Mouse (Mus musculus): ENCODE measurements around the gene Klf3. TPM values are rescaled to one million over a fixed set of nuclear protein-coding genes. Genes with fewer than 3 reads are reported as not detected.
A peak's percentile ranks its signal among the peaks of the same experiment; 100 is the strongest.

The Klf3 gene
- polyA plus RNA-seq, 1 experiment: 112 TPM

GRCm38 (mm10) chr5:64807159-64807558 is 4.0 kb downstream of the Klf3 start:
- H3K4me3 ChIP-seq (ENCODE audit: low read depth, low read length): no peak overlapping the region
- no peak overlapping the region for H3K9ac ChIP-seq (ENCODE audit: low read depth, poor library complexity, severe bottlenecking)
- H3K4me1 ChIP-seq (ENCODE audit: control insufficient read depth, insufficient read depth, low read length): peaks cover 6% of the 10 kb centered on the region
- no peaks in the 10 kb centered on the region for H3K36me3 ChIP-seq (ENCODE audit: control insufficient read depth, insufficient read depth, low read length, poor library complexity, severe bottlenecking)
- TF ChIP-seq CTCF (IDR thresholded peaks at IDR 0.05; ENCODE audit: low read depth, low read length): no peak
- no peak for TF ChIP-seq EP300 (IDR thresholded peaks at IDR 0.05; ENCODE audit: insufficient read depth, low read depth, low read length)
- no peak for TF ChIP-seq POLR2A (IDR thresholded peaks at IDR 0.05; ENCODE audit: insufficient read depth, low read length)
- no peaks in the 10 kb centered on the region for H3K9me3 ChIP-seq (replicated peaks; ENCODE audit: control insufficient read depth, insufficient read depth, low read length, poor library complexity, severe bottlenecking)
- no peaks in the 10 kb centered on the region for H3K27me3 ChIP-seq (ENCODE audit: control insufficient read depth, insufficient read depth, low read length, poor library complexity, severe bottlenecking)
- H3K27ac ChIP-seq (ENCODE audit: insufficient read depth, low read length): no peak overlapping the region

- Histone ChIP-seq H3K4me3 (ENCODE audit: low read depth, low read length) (no peak overlapping the region), H3K36me3 (ENCODE audit: control insufficient read depth, insufficient read depth, low read length, poor library complexity, severe bottlenecking) (no peaks in the 10 kb centered on the region), H3K27ac (ENCODE audit: insufficient read depth, low read length) (no peak overlapping the region; the same call in 1 of the 2 replicates), H3K4me1 (ENCODE audit: control insufficient read depth, insufficient read depth, low read length) (peaks cover 6% of the 10 kb centered on the region), H3K9me3 (replicated peaks; ENCODE audit: control insufficient read depth, insufficient read depth, low read length, poor library complexity, severe bottlenecking) (no peaks in the 10 kb centered on the region), H3K9ac (ENCODE audit: low read depth, poor library complexity, severe bottlenecking) (peak overlapping the region; percentile 67), H3K27me3 (ENCODE audit: control insufficient read depth, insufficient read depth, low read length, poor library complexity, severe bottlenecking) (no peaks in the 10 kb centered on the region)
- TF ChIP-seq POLR2A (IDR thresholded peaks at IDR 0.05; ENCODE audit: insufficient read depth, low read length) (no peak), EP300 (IDR thresholded peaks at IDR 0.05; ENCODE audit: insufficient read depth, low read depth, low read length) (no peak), CTCF (IDR thresholded peaks at IDR 0.05; ENCODE audit: low read depth, low read length) (no peak)
Observed at GRCm38 (mm10) chr5:64807603-64808002, 4.4 kb downstream of the Klf3 start.

- Histone ChIP-seq H3K9me3 (replicated peaks; ENCODE audit: control insufficient read depth, insufficient read depth, low read length, poor library complexity, severe bottlenecking) (no peaks in the 10 kb centered on the region), H3K27me3 (ENCODE audit: control insufficient read depth, insufficient read depth, low read length, poor library complexity, severe bottlenecking) (no peaks in the 10 kb centered on the region), H3K4me3 (ENCODE audit: low read depth, low read length) (peak overlapping the region; percentile 55), H3K27ac (ENCODE audit: insufficient read depth, low read length) (peak overlapping the region; percentile 95), H3K36me3 (ENCODE audit: control insufficient read depth, insufficient read depth, low read length, poor library complexity, severe bottlenecking) (no peaks in the 10 kb centered on the region), H3K9ac (ENCODE audit: low read depth, poor library complexity, severe bottlenecking) (peak overlapping the region; percentile 67), H3K4me1 (ENCODE audit: control insufficient read depth, insufficient read depth, low read length) (peaks cover 6% of the 10 kb centered on the region)
- TF ChIP-seq EP300 (IDR thresholded peaks at IDR 0.05; ENCODE audit: insufficient read depth, low read depth, low read length) (no peak), POLR2A (IDR thresholded peaks at IDR 0.05; ENCODE audit: insufficient read depth, low read length) (no peak), CTCF (IDR thresholded peaks at IDR 0.05; ENCODE audit: low read depth, low read length) (no peak)
Observed at GRCm38 (mm10) chr5:64808106-64809010, 5.2 kb downstream of the Klf3 start.

GRCm38 (mm10) chr5:64809257-64809656 is 6.1 kb downstream of the Klf3 start:
- TF ChIP-seq EP300 (IDR thresholded peaks at IDR 0.05; ENCODE audit: insufficient read depth, low read depth, low read length) (peak; percentile 43; the same call in 1 of the 2 replicates), CTCF (IDR thresholded peaks at IDR 0.05; ENCODE audit: low read depth, low read length) (no peak), POLR2A (IDR thresholded peaks at IDR 0.05; ENCODE audit: insufficient read depth, low read length) (no peak)
- H3K9me3 ChIP-seq (replicated peaks; ENCODE audit: control insufficient read depth, insufficient read depth, low read length, poor library complexity, severe bottlenecking): no peaks in the 10 kb centered on the region
- peak overlapping the region; percentile 15 for H3K4me3 ChIP-seq (ENCODE audit: low read depth, low read length)
- peaks cover 6% of the 10 kb centered on the region for H3K4me1 ChIP-seq (ENCODE audit: control insufficient read depth, insufficient read depth, low read length)
- no peaks in the 10 kb centered on the region for H3K36me3 ChIP-seq (ENCODE audit: control insufficient read depth, insufficient read depth, low read length, poor library complexity, severe bottlenecking)
- no peaks in the 10 kb centered on the region for H3K27me3 ChIP-seq (ENCODE audit: control insufficient read depth, insufficient read depth, low read length, poor library complexity, severe bottlenecking)
- H3K9ac ChIP-seq (ENCODE audit: low read depth, poor library complexity, severe bottlenecking): peak overlapping the region; percentile 67; the same call in 1 of the 2 replicates
- peak overlapping the region; percentile 95 for H3K27ac ChIP-seq (ENCODE audit: insufficient read depth, low read length)

GRCm38 (mm10) chr5:64809864-64810263 is 6.7 kb downstream of the Klf3 start:
- TF ChIP-seq CTCF (IDR thresholded peaks at IDR 0.05; ENCODE audit: low read depth, low read length) (no peak), POLR2A (IDR thresholded peaks at IDR 0.05; ENCODE audit: insufficient read depth, low read length) (no peak), EP300 (IDR thresholded peaks at IDR 0.05; ENCODE audit: insufficient read depth, low read depth, low read length) (no peak)
- H3K36me3 ChIP-seq (ENCODE audit: control insufficient read depth, insufficient read depth, low read length, poor library complexity, severe bottlenecking): no peaks in the 10 kb centered on the region
- H3K27me3 ChIP-seq (ENCODE audit: control insufficient read depth, insufficient read depth, low read length, poor library complexity, severe bottlenecking): no peaks in the 10 kb centered on the region
- H3K4me1 ChIP-seq (ENCODE audit: control insufficient read depth, insufficient read depth, low read length): peaks cover 8% of the 10 kb centered on the region
- H3K4me3 ChIP-seq (ENCODE audit: low read depth, low read length): peak overlapping the region; percentile 12; the same call in 1 of the 2 replicates
- peak overlapping the region; percentile 95 for H3K27ac ChIP-seq (ENCODE audit: insufficient read depth, low read length)
- peak overlapping the region; percentile 67; the same call in 1 of the 2 replicates for H3K9ac ChIP-seq (ENCODE audit: low read depth, poor library complexity, severe bottlenecking)
- H3K9me3 ChIP-seq (replicated peaks; ENCODE audit: control insufficient read depth, insufficient read depth, low read length, poor library complexity, severe bottlenecking): no peaks in the 10 kb centered on the region

Measured in ES-Bruce4 (cell line).